Mouse (Mus musculus) heart, embryonic 15.5 days (tissue): ENCODE results near the gene Srr. TPM values are rescaled to one million over a fixed set of nuclear protein-coding genes. Genes with fewer than 3 reads are reported as not detected.

Experiments used
- ATAC-seq: fragments of 200-750 bp; cut with Nextera tagmentation; replicated peaks from 2 replicates; pipeline ENCODE4 v1.8.0; 2017; ENCODE audit warnings: low read depth, moderate TSS enrichment; ENCODE audit not compliant: insufficient number of reproducible peaks, insufficient read depth, low FRiP score
- H3K27ac ChIP-seq: fragments of 300-500 bp; sonication (generic); 2 replicates; pipeline ENCODE4 v1.5.1; 2015; ENCODE audit warnings: mild to moderate bottlenecking, inconsistent platforms
- H3K27me3 ChIP-seq: fragments of 300-500 bp; sonication (generic); 2 replicates; pipeline ENCODE4 v1.6.1; 2015; ENCODE audit warnings: inconsistent platforms
- H3K36me3 ChIP-seq: fragments of 300-500 bp; sonication (generic); 2 replicates; pipeline ENCODE4 v1.6.1; 2015; ENCODE audit warnings: mild to moderate bottlenecking, inconsistent platforms
- H3K4me1 ChIP-seq: fragments of 300-500 bp; sonication (generic); replicated peaks from 2 replicates; pipeline ENCODE4 v1.6.1; 2015; ENCODE audit warnings: inconsistent platforms
- H3K4me2 ChIP-seq: fragments of 300-500 bp; sonication (generic); 2 replicates; pipeline ENCODE4 v1.6.1; 2015; ENCODE audit warnings: inconsistent platforms, mild to moderate bottlenecking, moderate library complexity
- H3K4me3 ChIP-seq: fragments of 300-500 bp; sonication (generic); 2 replicates; pipeline ENCODE4 v1.5.1; 2015; ENCODE audit warnings: mild to moderate bottlenecking, inconsistent platforms
- H3K9ac ChIP-seq: fragments of 300-500 bp; sonication (generic); 2 replicates; pipeline ENCODE4 v1.6.1; 2015; ENCODE audit warnings: mild to moderate bottlenecking, inconsistent platforms
- H3K9me3 ChIP-seq: fragments of 300-500 bp; sonication (generic); replicated peaks from 2 replicates; pipeline ENCODE4 v1.6.1; 2016; ENCODE audit warnings: inconsistent platforms
- WGBS: fragments of 180-500 bp; shearing (Covaris S2); methylation state at CpG from one replicate; pipeline ENCODE4 v1.1.7; 2015; ENCODE audit warnings: mixed read lengths; 5-methylcytosine and 5-hydroxymethylcytosine counted together
- polyA plus RNA-seq: library from polyadenylated mRNA; unstranded; fragments of >200 nt; fragmentation: Nextera tagmentation; extraction: Ambion mirVana; gene quantifications from 2 replicates; pipeline ENCODE4 v1.2.1, GENCODE M21; 2015

The Srr gene
- polyA plus RNA-seq, 1 experiment from 2014 or later = 22.6 TPM

GRCm38 (mm10) chr11:74876801-74877200 lies 48.9 kb downstream of the Srr start:
- Histone ChIP-seq H3K36me3 (no peaks in the 10 kb centered on the region), H3K9ac (no peak overlapping the region), H3K4me1 (peaks cover 11% of the 10 kb centered on the region), H3K4me2 (peak overlapping the region; percentile 32; the same call in 1 of the 2 replicates), H3K27ac (no peak overlapping the region), H3K4me3 (no peak overlapping the region), H3K9me3 (no peaks in the 10 kb centered on the region), H3K27me3 (no peaks in the 10 kb centered on the region)
- peak; percentile 35; the same call in 1 of the 2 replicates for ATAC-seq
- WGBS = 9% methylated on average over 9 of the region's 9 CpGs

GRCm38 (mm10) chr11:74874630-74875029 lies 51.1 kb downstream of the Srr start:
- H3K9me3 ChIP-seq = no peaks in the 10 kb centered on the region
- H3K9ac ChIP-seq = no peak overlapping the region
- H3K4me3 ChIP-seq = no peak overlapping the region
- 81% methylated on average over 3 of the region's 3 CpGs for WGBS
- H3K4me2 ChIP-seq = no peak overlapping the region
- no peaks in the 10 kb centered on the region for H3K27me3 ChIP-seq
- no peak overlapping the region for H3K27ac ChIP-seq
- H3K36me3 ChIP-seq = no peaks in the 10 kb centered on the region
- H3K4me1 ChIP-seq = peaks cover 17% of the 10 kb centered on the region
- no peak for ATAC-seq

- Histone ChIP-seq H3K36me3 (no peaks in the 10 kb centered on the region), H3K4me1 (peaks cover 11% of the 10 kb centered on the region), H3K4me2 (no peak overlapping the region), H3K9me3 (no peaks in the 10 kb centered on the region), H3K27ac (0 out of 2 replicates have a peak overlapping the region, but pooled peaks have one; percentile 12), H3K4me3 (no peak overlapping the region), H3K27me3 (no peaks in the 10 kb centered on the region), H3K9ac (no peak overlapping the region)
- WGBS = 23% methylated on average over 12 of the region's 12 CpGs
- ATAC-seq = no peak; the same call in 1 of the 2 replicates
Measured at GRCm38 (mm10) chr11:74870991-74871622, 54.6 kb downstream of the Srr start.

GRCm38 (mm10) chr11:74870544-74870943 lies 55.2 kb downstream of the Srr start:
- ATAC-seq = no peak
- Histone ChIP-seq H3K4me3 (no peak overlapping the region), H3K36me3 (no peaks in the 10 kb centered on the region), H3K9me3 (no peaks in the 10 kb centered on the region), H3K27me3 (no peaks in the 10 kb centered on the region), H3K4me2 (no peak overlapping the region), H3K27ac (no peak overlapping the region), H3K4me1 (peaks cover 11% of the 10 kb centered on the region), H3K9ac (no peak overlapping the region)
- 65% methylated on average over 4 of the region's 4 CpGs for WGBS

- ATAC-seq = no peak
- no peaks in the 10 kb centered on the region for H3K27me3 ChIP-seq
- WGBS = 84% methylated on average over 6 of the region's 6 CpGs
Measured at GRCm38 (mm10) chr11:74869603-74870002, 56.1 kb downstream of the Srr start.

GRCm38 (mm10) chr11:74868046-74868760 lies 57.5 kb downstream of the Srr start:
- peaks cover 31% of the 10 kb centered on the region for H3K4me1 ChIP-seq
- H3K27ac ChIP-seq = no peak overlapping the region
- 86% methylated on average over 13 of the region's 13 CpGs for WGBS
- no peaks in the 10 kb centered on the region for H3K27me3 ChIP-seq
- no peaks in the 10 kb centered on the region for H3K9me3 ChIP-seq
- H3K4me3 ChIP-seq = no peak overlapping the region
- no peak for ATAC-seq
- H3K4me2 ChIP-seq = no peak overlapping the region
- H3K9ac ChIP-seq = no peak overlapping the region
- H3K36me3 ChIP-seq = no peaks in the 10 kb centered on the region

More at GRCm38 (mm10) chr11:74869603-74870002, 56.1 kb downstream of the Srr start:
- Histone ChIP-seq H3K9me3 (no peaks in the 10 kb centered on the region), H3K4me3 (no peak overlapping the region), H3K27ac (no peak overlapping the region), H3K4me1 (peaks cover 17% of the 10 kb centered on the region), H3K36me3 (no peaks in the 10 kb centered on the region), H3K9ac (no peak overlapping the region), H3K4me2 (no peak overlapping the region)

- 75% methylated on average over 2 of the region's 2 CpGs for WGBS
- no peak for ATAC-seq
- H3K27ac ChIP-seq = peak overlapping the region; percentile 51; the same call in 1 of the 2 replicates
- no peak overlapping the region for H3K9ac ChIP-seq
- H3K4me1 ChIP-seq = peaks cover 33% of the 10 kb centered on the region
- no peaks in the 10 kb centered on the region for H3K9me3 ChIP-seq
- H3K27me3 ChIP-seq = no peaks in the 10 kb centered on the region
- no peak overlapping the region for H3K4me3 ChIP-seq
- no peaks in the 10 kb centered on the region for H3K36me3 ChIP-seq
- no peak overlapping the region for H3K4me2 ChIP-seq
Measured at GRCm38 (mm10) chr11:74867181-74867580, 58.6 kb downstream of the Srr start.

- no peaks in the 10 kb centered on the region for H3K36me3 ChIP-seq
- no peak overlapping the region for H3K4me2 ChIP-seq
- no peaks in the 10 kb centered on the region for H3K9me3 ChIP-seq
- peak overlapping the region; percentile 51; the same call in 1 of the 2 replicates for H3K27ac ChIP-seq
- ATAC-seq = 0 out of 2 replicates have a peak, but pooled peaks have one; percentile 25
- no peak overlapping the region for H3K4me3 ChIP-seq
- H3K9ac ChIP-seq = no peak overlapping the region
- H3K27me3 ChIP-seq = no peaks in the 10 kb centered on the region
- WGBS = 66% methylated on average over 4 of the region's 4 CpGs
- H3K4me1 ChIP-seq = peaks cover 33% of the 10 kb centered on the region
Measured at GRCm38 (mm10) chr11:74866640-74867039, 59.1 kb downstream of the Srr start.

- no peak overlapping the region for H3K9ac ChIP-seq
- H3K4me1 ChIP-seq = peaks cover 25% of the 10 kb centered on the region
- 82% methylated on average over 9 of the region's 9 CpGs for WGBS
- H3K27me3 ChIP-seq = no peaks in the 10 kb centered on the region
- no peak overlapping the region for H3K4me2 ChIP-seq
- no peaks in the 10 kb centered on the region for H3K36me3 ChIP-seq
- no peak overlapping the region for H3K27ac ChIP-seq
- ATAC-seq = no peak
- no peaks in the 10 kb centered on the region for H3K9me3 ChIP-seq
- H3K4me3 ChIP-seq = no peak overlapping the region
Measured at GRCm38 (mm10) chr11:74865252-74865651, 60.5 kb downstream of the Srr start.

GRCm38 (mm10) chr11:74864421-74864820 lies 61.3 kb downstream of the Srr start:
- no peak for ATAC-seq
- H3K9me3 ChIP-seq = no peaks in the 10 kb centered on the region
- H3K27ac ChIP-seq = 0 out of 2 replicates have a peak overlapping the region, but pooled peaks have one; percentile 11
- no peak overlapping the region for H3K9ac ChIP-seq
- no peak overlapping the region for H3K4me3 ChIP-seq
- H3K4me2 ChIP-seq = no peak overlapping the region
- 75% methylated on average over 9 of the region's 9 CpGs for WGBS
- no peaks in the 10 kb centered on the region for H3K36me3 ChIP-seq
- no peaks in the 10 kb centered on the region for H3K27me3 ChIP-seq
- peaks cover 25% of the 10 kb centered on the region for H3K4me1 ChIP-seq

- H3K27ac ChIP-seq = no peak overlapping the region
- no peaks in the 10 kb centered on the region for H3K36me3 ChIP-seq
- no peaks in the 10 kb centered on the region for H3K27me3 ChIP-seq
- ATAC-seq = no peak
- H3K4me1 ChIP-seq = peaks cover 25% of the 10 kb centered on the region
- H3K9ac ChIP-seq = no peak overlapping the region
- 26% methylated on average over 11 of the region's 11 CpGs for WGBS
- no peak overlapping the region for H3K4me3 ChIP-seq
- H3K9me3 ChIP-seq = no peaks in the 10 kb centered on the region
- no peak overlapping the region for H3K4me2 ChIP-seq
Measured at GRCm38 (mm10) chr11:74863471-74863870, 62.3 kb downstream of the Srr start.
